Mouse (Mus musculus) ES-Bruce4 (cell line): Measurements from ENCODE around the gene Atxn1. TPM values are rescaled to one million over a fixed set of nuclear protein-coding genes. Genes with fewer than 3 reads are reported as not detected.

Experiments
- H3K27ac ChIP-seq: 2 replicates; pipeline ENCODE4 v1.5.1; 2012; ENCODE audit warnings: low read length, inconsistent platforms; ENCODE audit not compliant: insufficient read depth
- H3K27me3 ChIP-seq: 2 replicates; pipeline ENCODE4 v1.6.1; 2012; ENCODE audit warnings: mild to moderate bottlenecking, low read length, inconsistent platforms; ENCODE audit not compliant: control insufficient read depth, poor library complexity, insufficient read depth, severe bottlenecking
- H3K36me3 ChIP-seq: 2 replicates; pipeline ENCODE4 v1.6.1; 2012; ENCODE audit warnings: inconsistent platforms, mild to moderate bottlenecking, low read length, moderate library complexity; ENCODE audit not compliant: control insufficient read depth, poor library complexity, insufficient read depth, severe bottlenecking
- H3K4me1 ChIP-seq: one replicate; pipeline ENCODE4 v1.8.1; 2011; ENCODE audit warnings: low read length; ENCODE audit not compliant: control insufficient read depth, insufficient read depth
- H3K4me3 ChIP-seq: 2 replicates; pipeline ENCODE4 v1.5.1; 2011; ENCODE audit warnings: low read depth, mild to moderate bottlenecking, low read length
- H3K9ac ChIP-seq: 2 replicates; pipeline ENCODE4 v1.6.1; 2012; ENCODE audit warnings: low read depth, mild to moderate bottlenecking, inconsistent platforms; ENCODE audit not compliant: poor library complexity, severe bottlenecking
- H3K9me3 ChIP-seq: replicated peaks from 2 replicates; pipeline ENCODE4 v1.6.1; 2012; ENCODE audit warnings: mild to moderate bottlenecking, low read length, inconsistent platforms; ENCODE audit not compliant: control insufficient read depth, poor library complexity, insufficient read depth, severe bottlenecking
- CTCF ChIP-seq: IDR thresholded peaks from one replicate; pipeline ENCODE4 v1.8.1; 2011; ENCODE audit warnings: low read depth, low read length
- EP300 ChIP-seq: IDR thresholded peaks from 2 replicates; pipeline ENCODE4 v1.6.1; 2011; ENCODE audit warnings: low read depth, low read length; ENCODE audit not compliant: insufficient read depth
- POLR2A ChIP-seq: IDR thresholded peaks from one replicate; pipeline ENCODE4 v1.8.1; 2011; ENCODE audit warnings: low read length; ENCODE audit not compliant: insufficient read depth
- polyA plus RNA-seq: library from polyadenylated mRNA; stranded (reverse); fragments of >200 nt; gene quantifications from 2 replicates; pipeline ENCODE4 v1.2.4, GENCODE M21; 2011; ENCODE audit warnings: low read depth; ENCODE audit not compliant: missing spikeins, insufficient read depth, insufficient read length

The Atxn1 gene
- polyA plus RNA-seq, 1 experiment = 10.1 TPM

- Histone ChIP-seq H3K36me3 (no peaks in the 10 kb centered on the region), H3K27me3 (no peaks in the 10 kb centered on the region), H3K4me3 (no peak overlapping the region), H3K27ac (no peak overlapping the region), H3K9ac (no peak overlapping the region), H3K9me3 (no peaks in the 10 kb centered on the region), H3K4me1 (no peaks in the 10 kb centered on the region)
- TF ChIP-seq CTCF (no peak), EP300 (no peak), POLR2A (no peak)
Observed at GRCm38 (mm10) chr13:45880543-45880845, 84.3 kb downstream of the Atxn1 start.

- Histone ChIP-seq H3K27ac (no peak overlapping the region), H3K4me3 (no peak overlapping the region), H3K9ac (no peak overlapping the region), H3K4me1 (no peaks in the 10 kb centered on the region), H3K27me3 (no peaks in the 10 kb centered on the region), H3K9me3 (no peaks in the 10 kb centered on the region), H3K36me3 (no peaks in the 10 kb centered on the region)
- TF ChIP-seq POLR2A (no peak), EP300 (no peak), CTCF (no peak)
Observed at GRCm38 (mm10) chr13:45879746-45880542, 84.9 kb downstream of the Atxn1 start.

GRCm38 (mm10) chr13:45876939-45877338 is 87.9 kb downstream of the Atxn1 start:
- Histone ChIP-seq H3K9me3 (no peaks in the 10 kb centered on the region), H3K4me3 (no peak overlapping the region), H3K27me3 (no peaks in the 10 kb centered on the region), H3K9ac (no peak overlapping the region), H3K27ac (no peak overlapping the region), H3K36me3 (no peaks in the 10 kb centered on the region), H3K4me1 (no peaks in the 10 kb centered on the region)
- no peak for TF ChIP-seq POLR2A

- Histone ChIP-seq H3K27me3 (no peaks in the 10 kb centered on the region), H3K36me3 (no peaks in the 10 kb centered on the region), H3K4me3 (no peak overlapping the region), H3K9ac (no peak overlapping the region), H3K27ac (no peak overlapping the region), H3K9me3 (no peaks in the 10 kb centered on the region), H3K4me1 (no peaks in the 10 kb centered on the region)
- TF ChIP-seq POLR2A (no peak), EP300 (no peak), CTCF (no peak)
Observed at GRCm38 (mm10) chr13:45876368-45876760, 88.4 kb downstream of the Atxn1 start.

- Histone ChIP-seq H3K4me1 (no peaks in the 10 kb centered on the region), H3K9ac (no peak overlapping the region), H3K27me3 (no peaks in the 10 kb centered on the region), H3K4me3 (no peak overlapping the region), H3K36me3 (no peaks in the 10 kb centered on the region), H3K27ac (no peak overlapping the region), H3K9me3 (no peaks in the 10 kb centered on the region)
- TF ChIP-seq EP300 (no peak), CTCF (no peak), POLR2A (no peak)
Observed at GRCm38 (mm10) chr13:45875686-45876367, 89.0 kb downstream of the Atxn1 start.

GRCm38 (mm10) chr13:45874196-45874595 is 90.6 kb downstream of the Atxn1 start:
- H3K36me3 ChIP-seq = no peaks in the 10 kb centered on the region
- TF ChIP-seq EP300 (no peak), POLR2A (no peak), CTCF (no peak)
- H3K9me3 ChIP-seq = no peaks in the 10 kb centered on the region
- no peak overlapping the region for H3K9ac ChIP-seq
- H3K27me3 ChIP-seq = no peaks in the 10 kb centered on the region
- H3K27ac ChIP-seq = no peak overlapping the region
- H3K4me1 ChIP-seq = no peaks in the 10 kb centered on the region
- H3K4me3 ChIP-seq = no peak overlapping the region
